Mouse (Mus musculus): ENCODE results near the gene Ncs1. TPM values are rescaled to one million over a fixed set of nuclear protein-coding genes. Genes with fewer than 3 reads are reported as not detected.

Gene Ncs1
- total RNA-seq (2021), result 1 to 10 TPM; 4.7 to 4.8 TPM
- long read RNA-seq, experiment 1, partial matches to known transcripts, result 0 of 6 reads
- long read RNA-seq, experiment 1, other reads (novel, unspliced or antisense), result 6 of 6 reads
- long read RNA-seq, experiment 2, full-length matches to known transcripts, result 1 of 2 reads
- long read RNA-seq, experiment 2, partial matches to known transcripts, result 0 of 2 reads
- long read RNA-seq, experiment 2, other reads (novel, unspliced or antisense), result 1 of 2 reads

DNA sequence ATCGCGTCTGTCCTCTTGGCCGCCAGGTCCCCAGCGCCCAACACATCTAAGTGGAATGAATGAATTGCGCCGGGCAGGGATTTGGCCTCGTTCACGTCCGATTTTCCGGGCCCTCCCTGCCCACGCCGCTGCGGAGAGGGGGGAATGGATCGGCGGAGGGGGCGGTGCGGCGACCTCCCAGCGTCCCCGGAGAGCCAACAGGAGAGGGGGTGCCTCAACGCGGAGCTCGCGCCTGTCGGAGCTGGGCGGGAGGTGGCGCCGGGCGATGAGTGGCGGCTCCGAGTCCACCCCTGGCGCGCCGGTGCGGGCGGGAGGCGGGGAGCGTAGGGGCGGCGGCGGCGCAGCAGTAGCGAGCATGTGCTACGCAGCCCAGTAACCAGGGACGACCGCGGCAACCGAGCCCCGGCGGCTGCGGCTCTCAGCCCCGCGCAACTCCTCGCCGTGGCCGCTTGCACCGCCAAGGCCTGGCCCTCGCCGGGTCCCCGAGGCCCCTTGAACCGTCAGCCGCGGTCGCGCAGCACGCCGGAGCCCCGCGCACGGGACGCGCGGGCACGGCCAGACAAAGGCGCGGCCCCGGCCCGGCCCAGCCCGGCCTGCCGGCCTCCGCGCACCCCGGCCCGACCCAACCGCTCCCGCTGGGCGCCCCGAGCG lies at the start of gene Ncs1:
Gene Ncs1 (plus strand): TSS at position 333 of the 651 bp plus-strand sequence.
- peak; percentile 74 for DNase-seq

DNA sequence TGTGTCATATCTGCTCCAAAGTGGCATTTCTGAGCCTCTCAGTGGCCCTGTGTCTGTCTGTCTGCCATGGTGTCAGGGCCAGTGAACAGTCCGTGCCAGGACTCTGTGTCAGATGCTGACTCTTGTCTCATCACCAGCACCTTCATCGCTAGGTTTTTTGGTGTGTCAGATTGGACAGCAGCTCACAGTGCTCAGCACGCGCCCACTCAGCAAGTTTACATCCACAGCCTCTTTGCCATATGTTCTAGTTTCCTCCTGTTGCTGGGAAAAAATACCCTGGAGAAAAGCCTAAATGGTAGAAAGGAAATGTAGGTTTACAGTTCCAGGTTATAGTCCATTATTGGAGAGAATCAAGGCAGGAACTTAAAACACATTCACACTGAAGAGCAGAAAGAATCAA lies 47.0 kb upstream of the Ncs1 start:
- DNase-seq, result no peak

DNA sequence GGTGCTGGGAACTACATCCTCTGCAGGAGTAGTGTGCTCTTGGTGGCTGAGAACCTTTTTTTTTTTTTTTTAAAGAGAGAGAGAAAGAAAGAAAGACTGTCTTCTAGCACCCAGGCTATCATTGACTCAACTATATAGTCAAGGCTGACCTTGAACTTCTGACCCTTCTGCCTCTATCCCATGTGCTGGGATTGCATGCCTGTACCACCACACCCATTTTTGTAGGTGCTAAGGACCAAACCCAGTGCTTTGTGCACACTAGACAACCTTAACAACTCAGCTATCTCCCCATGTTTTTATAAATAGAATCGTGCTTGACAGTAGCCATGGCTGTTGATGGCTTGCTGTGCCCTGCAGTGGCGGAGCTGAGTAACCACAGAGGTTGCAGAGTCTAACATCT lies 45.6 kb upstream of the Ncs1 start:
- DNase-seq, result no peak

DNA sequence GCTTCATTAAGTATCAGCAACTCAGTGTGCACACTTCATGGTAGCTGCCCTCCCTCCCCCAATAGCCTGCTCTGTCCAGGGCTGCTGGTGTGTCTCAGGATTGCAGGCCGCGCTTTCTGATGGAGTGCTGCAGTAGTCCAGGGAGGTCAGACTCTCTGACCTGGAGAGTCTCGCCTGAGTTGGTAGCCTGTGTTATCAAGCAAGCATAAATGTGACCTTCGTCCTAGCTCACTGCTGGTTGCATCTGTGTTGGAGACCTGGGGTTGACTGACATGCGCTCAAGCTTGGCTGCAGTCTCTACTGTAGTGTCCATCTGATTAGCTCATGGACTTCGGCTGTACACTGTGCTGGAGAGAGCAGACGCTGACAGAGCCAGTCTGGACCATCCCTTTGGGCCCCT lies 43.8 kb upstream of the Ncs1 start:
- no peak for DNase-seq

DNA sequence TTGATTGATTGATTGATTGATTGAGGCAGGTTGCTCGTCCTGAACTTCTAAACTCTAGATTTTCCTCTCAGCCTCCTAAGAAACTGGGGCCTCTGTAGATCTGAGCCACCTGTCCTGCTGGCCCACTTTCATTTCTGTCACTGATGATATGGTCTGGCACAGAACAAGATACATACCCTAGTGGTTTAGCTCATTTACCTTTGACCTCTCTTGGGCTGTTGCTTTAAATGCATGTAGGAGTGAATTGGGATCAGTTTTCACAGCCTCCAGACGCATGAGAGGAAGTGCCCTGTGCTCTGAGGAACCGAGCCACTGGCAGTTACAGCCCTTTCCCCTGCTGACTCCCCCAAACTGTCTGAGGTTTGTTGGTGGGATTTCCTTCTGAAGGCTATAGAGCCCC lies 43.3 kb upstream of the Ncs1 start:
- DNase-seq, result no peak

DNA sequence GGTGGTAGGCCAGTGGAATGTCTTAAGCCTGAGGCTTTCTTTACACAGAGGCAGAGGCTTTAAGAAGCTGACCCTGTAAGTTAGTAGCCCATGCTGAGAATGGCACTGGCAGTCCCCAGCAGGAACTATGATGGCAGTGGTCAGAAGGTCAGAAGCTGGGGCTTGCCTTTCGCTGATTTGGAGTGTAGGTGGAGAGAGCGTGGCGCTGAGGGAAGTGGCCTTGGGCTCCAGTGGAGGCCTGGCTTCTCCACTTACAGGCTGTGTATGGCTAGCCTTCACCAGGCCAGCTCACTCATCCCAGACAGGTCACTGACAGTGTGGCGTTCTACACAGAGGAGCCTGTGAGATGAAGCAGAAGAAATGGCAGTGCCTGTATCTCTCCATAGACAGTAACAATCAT lies 42.7 kb upstream of the Ncs1 start:
- no peak for DNase-seq

DNA sequence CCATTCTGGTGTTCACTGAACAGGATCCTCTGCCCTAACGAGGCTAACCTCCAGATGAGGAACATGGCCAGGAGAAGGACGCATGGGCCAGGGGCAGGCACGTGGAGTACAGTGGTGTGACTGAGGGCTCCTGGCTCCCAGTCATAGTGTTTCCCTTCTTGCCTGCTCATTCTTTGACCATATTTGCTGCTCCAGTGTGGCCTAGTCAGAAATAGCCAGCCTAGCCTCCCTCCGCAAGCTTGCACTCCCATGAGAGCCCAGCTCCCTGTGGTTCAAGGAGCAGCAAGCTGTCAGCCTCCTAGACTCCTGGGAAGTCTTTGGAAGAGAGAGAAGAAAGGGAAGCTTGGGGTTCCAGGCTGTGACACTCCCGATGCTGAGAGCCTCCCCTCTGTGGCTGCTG lies 40.9 kb upstream of the Ncs1 start:
- DNase-seq, result no peak

DNA sequence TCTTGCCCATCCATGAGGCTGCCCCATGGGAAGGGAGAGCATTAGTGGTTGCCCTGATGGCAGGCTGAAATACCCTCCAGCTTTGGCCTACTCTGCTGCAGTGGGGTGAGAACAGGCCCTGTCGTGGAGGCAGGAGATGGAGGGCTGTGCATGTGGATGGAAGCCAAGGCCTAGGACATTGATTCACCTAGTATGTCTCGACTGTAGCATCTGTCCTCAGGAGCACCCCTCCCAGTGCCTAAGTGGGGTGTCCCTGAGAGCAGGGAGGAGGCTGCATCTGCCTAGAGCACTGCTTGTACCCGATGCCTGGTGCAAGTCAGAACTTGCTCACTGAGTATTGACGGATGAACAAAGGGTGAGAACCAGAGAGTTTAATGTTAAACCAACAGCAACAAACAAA lies 39.4 kb upstream of the Ncs1 start:
- no peak for DNase-seq

DNA sequence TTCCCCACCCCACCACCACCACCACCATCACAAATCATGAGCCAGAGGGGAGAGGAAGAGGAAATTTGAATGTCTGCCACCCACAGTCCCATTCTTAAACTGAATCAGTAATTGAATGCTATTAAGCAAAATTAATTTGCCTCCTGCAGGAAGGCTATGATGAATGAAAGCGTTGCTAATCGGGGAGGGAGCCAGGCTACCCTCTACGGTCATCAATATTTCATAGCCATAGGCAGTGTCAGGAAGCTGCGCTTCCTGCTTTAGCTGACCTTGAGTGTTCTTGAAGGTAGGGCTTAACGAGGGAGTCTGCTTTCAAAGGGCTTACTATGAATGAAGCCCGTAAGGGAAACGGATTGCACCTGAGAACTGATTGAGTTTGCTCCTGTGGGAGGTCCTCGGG lies 38.7 kb upstream of the Ncs1 start:
- DNase-seq, result no peak

DNA sequence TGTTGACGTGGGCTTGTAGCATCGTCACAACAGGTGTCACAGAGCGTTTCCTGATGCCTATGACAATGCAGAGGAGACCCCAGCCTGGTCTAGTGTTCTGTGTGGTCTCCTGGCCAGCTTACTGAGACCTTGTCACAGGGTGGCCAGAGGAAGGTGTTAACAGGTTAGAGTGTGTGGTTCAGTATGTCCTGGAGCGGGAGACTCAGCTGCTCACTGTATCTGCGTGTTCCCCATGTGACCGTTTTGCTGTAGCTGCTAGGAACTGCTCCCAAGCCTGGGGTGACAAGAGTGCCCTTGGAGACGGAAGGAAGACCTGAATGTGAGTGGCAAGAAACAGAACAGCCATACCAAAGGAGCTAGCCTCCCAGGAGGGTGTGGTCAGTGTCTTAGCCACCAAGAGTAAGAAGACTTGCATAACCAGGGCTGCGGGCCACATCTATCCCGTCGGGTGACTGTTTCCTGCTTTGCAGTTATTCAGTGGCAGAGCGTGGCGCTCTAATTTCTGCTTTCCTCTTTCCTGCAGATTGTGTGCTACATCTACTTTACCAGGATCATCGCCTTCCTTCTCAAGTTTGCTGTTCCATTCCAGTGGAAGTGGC lies 37.0 kb upstream of the Ncs1 start:
- no peak for DNase-seq

DNA sequence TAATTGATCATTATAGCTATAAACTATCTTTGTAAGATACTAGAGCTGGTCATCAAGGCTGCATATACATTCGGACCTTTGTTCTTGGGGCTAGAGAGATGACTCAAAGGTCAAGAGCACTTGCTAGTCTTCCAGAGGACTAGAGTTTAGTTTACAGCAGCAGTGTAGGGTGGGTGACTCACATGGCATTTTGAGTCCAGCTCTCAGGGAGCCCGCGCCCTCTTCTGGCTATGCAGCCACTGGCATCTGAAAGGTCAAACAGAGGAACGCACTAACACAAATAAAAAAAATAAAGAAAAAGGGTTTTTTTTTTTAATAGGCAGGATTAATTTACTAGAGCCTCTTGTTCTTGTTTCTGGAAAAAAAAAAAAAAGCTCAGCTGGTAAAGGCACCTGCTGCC lies 36.1 kb upstream of the Ncs1 start:
- no peak for DNase-seq

DNA sequence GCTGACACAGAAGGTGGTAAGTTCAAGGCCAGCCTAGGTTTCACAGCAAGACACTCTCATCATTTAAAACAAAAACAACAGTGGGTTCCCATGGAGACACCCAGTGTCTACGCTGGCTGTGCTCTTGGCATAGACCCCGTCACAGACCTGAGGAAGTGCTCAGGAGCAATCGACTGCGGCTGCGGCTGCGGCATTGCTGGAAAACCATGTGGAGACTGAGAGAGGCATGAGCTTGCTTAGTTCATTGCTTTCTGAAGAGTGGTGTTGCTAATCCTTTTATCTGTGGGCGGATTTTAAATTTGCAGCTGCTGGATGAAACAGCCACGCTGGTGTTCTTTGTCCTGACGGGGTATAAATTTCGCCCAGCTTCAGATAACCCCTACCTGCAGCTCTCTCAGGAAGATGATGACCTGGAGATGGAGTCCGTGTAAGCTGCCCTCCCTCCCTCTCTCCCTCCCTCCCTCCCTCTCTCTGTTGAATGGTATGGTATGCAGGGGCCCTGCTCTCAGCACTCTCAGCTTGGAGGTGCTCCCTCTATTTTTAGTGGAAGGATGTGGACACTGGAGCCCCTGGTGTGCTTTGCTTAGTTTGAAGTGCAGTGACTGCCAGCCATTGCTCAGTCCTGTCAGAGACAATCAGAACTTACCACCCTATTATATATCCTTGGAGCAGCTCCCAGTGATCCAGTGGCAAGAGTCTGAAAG lies 35.3 kb upstream of the Ncs1 start:
- DNase-seq, result no peak

DNA sequence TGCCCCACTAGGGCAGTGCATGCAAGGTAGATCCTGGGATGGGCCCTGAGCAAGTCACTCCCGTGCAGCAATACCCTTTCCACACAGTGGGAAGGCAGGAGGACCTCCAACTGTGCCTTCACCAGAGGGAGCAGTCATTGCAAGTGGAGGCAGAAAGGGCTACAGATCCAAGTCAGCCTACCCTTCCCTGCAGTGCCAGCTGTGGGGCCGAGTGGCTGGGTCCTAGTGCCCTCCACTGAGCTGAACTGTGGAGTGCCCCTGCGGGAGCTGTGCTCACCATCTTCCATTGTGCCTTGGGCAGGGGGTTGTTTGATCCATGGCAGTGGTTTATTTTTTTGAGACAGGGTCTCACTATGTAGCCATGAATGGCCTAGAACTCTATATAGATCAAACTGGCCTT lies 34.4 kb upstream of the Ncs1 start:
- DNase-seq, result no peak

DNA sequence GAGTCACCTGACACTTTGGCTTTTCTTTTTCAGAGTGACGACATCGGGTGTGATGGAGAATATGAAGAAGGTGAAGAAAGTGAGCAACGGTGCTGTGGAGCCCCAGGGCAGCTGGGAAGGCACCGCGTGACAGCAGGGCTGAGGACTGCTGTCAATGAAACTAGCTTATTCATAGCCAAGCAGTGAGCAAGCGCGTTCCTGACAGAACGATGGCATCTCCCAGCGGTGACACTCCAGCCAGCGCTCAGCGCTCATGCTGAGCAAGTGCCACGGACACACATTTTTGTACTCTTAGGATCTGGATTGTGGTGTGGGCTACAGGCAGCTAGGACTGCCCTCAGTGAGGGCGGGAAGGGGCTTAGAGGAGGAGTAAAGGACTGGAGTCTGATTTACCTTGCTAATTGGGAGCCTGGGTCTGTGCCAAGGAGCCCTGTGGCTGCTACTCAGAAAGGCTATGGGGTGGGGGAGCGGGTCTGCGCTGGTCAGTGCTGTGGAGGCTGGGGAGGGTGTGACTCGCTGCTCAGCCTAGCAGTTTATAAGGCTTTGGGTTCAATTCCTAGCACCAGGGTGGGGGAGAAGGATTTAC lies 31.3 kb upstream of the Ncs1 start:
- DNase-seq, result no peak

DNA sequence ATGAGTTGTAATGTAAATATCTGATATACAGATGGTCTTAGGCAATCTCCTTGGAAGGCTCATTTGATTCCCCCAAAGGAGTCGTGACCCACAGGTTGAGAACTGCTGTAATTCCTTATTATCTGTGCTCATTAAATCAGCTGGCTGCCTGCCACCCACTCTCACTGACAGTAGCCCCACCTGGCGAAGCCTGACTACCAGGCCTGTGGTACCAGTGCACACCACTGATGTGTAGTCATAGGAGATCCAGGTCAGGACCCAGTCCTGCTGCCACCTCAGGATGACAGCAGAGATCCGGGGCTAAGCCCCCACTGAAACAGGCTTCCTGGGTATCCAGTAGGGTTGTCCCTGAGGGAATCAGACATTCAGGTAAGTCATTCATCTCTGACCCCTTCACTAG lies 27.0 kb upstream of the Ncs1 start:
- DNase-seq, result no peak

DNA sequence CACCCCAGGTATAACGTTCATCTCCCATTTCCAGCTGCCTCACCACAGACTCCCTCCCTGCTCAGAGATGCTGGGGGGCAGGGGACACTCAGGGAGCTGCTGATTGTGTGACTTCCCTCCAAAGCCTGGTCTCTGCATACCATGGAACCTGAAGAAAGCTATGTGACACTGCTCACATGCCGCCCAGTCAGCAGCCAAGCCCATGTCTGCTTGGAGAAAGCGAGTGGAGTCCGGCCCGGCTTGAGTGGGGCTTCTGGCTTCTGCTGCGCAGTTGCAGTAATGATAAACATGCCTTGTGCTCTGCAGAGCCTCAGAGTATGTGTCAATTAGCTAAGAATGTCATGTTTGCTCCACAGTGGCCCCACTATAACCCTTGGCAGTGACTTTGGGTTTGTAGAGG lies 26.2 kb upstream of the Ncs1 start:
- no peak for DNase-seq

DNA sequence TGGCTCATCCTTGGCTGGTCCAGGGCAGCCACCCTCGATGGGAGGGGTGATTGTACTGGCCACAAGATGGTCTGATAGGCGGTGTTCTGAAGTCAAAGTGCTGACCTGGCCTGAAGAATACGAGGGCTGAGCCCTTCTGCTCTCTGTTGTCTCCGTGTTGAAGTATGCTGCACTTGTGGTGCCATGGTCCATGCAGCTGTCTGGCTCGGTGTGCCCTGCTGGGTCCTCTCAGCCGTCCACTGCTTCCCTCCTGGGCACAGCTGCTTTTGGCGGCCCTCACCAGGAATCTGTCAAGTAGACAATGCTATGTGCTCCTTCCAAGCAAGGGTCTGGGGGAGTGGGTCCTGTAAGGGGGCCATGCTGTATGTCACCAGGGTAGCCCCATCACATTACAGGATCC lies 24.8 kb upstream of the Ncs1 start:
- no peak for DNase-seq

DNA sequence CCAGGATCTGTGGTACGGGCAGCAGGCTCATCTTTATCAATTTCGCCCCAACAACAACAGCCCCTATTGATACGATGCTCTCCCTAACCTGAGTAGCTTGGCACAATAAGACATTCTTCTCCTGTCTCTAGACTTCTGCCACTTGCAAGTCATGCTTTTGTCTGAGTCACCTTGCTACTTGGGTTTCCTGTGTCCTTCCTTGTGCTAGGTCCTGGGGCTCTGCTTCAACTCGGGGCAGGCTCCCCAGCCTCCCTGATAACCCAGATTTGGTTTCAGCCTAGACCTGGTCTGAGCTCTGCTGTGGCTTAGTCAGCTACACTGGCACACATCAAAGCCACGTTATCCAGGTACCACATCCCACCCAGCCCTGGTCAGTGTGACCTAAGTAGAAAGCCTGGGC lies 24.0 kb upstream of the Ncs1 start:
- no peak for DNase-seq

DNA sequence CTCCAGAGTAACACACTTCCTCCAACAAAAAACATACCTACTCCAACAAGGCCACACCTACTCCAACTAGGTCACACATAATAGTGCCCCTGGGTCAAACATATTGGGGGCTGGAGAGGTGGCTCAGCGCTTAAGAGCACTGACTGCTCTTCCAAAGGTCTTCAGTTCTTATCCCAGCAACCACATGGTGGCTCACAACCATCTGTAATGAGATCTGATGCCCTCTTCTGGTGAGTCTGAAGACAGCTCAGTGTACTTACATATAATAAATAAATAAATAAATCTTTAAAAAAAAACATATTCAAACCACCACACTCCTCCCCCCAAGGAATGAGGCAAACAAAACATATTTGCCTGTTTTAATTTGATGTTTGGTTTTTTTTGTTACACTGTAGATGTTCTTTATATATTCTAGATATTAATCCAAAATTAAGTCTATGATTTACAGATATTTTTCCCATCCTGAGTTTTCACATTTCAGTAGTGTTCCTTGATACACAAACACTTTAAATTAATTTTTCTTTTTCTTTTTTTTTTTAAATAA lies 16.8 kb upstream of the Ncs1 start:
- DNase-seq, result no peak

DNA sequence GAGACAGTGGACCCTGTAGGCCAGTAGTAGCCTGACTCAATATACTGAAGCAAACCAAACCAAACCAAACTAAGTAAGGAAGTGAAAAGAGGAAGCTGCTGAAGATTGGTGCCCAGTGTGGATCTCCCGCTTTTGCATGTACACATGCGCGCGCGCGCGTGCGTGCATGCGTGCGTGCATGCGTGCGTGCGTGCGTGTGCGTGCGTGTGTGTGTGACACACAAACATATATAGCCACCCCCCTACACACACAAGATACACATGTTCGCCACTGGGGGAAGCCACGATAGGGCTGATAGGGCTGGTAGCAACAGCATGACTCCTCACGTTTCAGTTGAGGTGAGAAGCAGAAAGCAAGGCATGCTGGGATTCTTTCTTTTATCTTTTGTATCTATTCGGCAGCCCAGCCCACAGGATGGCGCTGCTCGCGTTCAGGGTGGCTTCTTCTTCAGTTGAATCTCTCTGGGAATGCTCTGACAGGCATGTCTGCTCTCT lies 6.4 kb upstream of the Ncs1 start:
- no peak for DNase-seq

DNA sequence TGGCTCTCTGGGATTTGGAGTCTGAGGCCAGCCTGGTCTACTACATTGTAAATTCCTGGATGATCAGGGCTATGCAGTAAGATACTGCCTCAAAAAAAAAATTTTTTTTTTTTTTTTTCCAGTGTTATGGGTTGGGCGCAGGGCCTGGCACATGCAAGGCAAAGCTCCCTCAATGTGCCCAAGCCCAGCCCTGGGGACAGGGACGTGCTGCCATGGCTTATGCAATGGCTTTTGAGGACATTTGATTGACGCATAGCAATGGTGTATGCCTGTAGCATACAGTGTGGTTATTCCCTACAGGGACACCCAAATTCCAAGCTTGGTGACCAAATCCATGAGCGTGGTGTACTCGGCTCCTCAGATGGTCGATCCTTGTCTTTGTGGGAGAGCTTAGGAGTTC lies 5.8 kb upstream of the Ncs1 start:
- no peak for DNase-seq

DNA sequence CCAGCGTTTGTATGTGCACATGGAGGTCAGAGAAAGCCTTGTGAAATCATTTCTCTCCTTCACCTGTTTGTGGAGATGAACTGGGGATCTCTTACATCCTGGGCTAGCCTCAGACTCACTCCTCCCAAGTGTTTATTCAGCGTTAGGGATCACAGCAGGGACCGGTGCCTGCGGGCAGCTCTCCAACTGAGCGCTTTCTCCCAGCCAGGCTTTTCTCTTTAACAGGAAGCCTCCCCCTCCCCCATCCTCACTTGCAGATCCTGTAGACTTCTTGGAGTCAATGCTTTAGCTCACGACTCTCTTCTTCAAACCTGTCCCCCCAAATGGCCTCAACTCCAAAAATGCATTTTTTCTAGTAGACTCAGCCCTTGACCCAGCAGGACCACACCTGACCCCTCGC lies 4.0 kb upstream of the Ncs1 start:
- no peak for DNase-seq

DNA sequence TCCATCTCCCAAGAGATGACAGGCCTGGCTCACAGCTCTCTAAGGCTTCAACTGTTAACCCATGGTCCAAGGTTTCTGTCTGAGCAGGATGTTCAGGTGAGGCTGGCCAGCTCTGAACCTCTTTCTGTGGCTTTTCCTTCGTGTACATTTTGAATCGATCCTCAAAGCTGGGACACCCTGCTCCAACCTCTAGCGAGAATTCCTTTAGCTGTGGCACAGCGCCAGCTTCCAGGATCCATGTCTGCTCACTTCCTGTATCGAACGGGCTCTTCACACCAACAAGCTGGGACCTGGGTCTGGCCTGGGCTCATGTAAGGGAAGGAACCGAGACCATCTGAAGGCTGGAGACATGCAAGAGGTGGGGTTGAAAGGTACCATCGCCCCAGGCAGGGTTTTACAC lies 1.4 kb upstream of the Ncs1 start:
- no peak for DNase-seq

All from gastrocnemius, postnatal 25 days (tissue).